Mouse (Mus musculus) CH12.LX (cell line): ENCODE results near the gene Xrcc4.

Source experiments
- CHD1 ChIP-seq: IDR thresholded peaks from 2 replicates; pipeline ENCODE4 v1.6.1; 2012; ENCODE audit warnings: low read depth, low read length, improper control_type of control experiment, inconsistent platforms
- CTCF ChIP-seq, 2 experiments: IDR thresholded peaks in 1 of 2; conservative IDR thresholded peaks in 1 of 2; 2 replicates each; pipeline ENCODE4 v1.5.1; 2011 to 2012; ENCODE audit warnings: low read depth in 2 of 2, low read length in 2 of 2, improper control_type of control experiment in 1 of 2, inconsistent platforms in 1 of 2, mild to moderate bottlenecking in 1 of 2, moderate library complexity in 1 of 2
- ELF1 ChIP-seq: IDR thresholded peaks from 2 replicates; pipeline ENCODE4 v1.6.1; 2014; ENCODE audit warnings: low read depth, mild to moderate bottlenecking, inconsistent platforms, low read length, improper control_type of control experiment
- EP300 ChIP-seq: IDR thresholded peaks from 2 replicates; pipeline ENCODE4 v1.6.1; 2011; ENCODE audit warnings: low read length, improper control_type of control experiment
- ETS1 ChIP-seq: conservative IDR thresholded peaks from 2 replicates; pipeline ENCODE4 v1.6.1; 2012; ENCODE audit warnings: low read depth, mild to moderate bottlenecking, inconsistent platforms, low read length, improper control_type of control experiment, moderate library complexity
- JUN ChIP-seq: IDR thresholded peaks from 2 replicates; pipeline ENCODE4 v1.6.1; 2011; ENCODE audit warnings: low read depth, mild to moderate bottlenecking, low read length, improper control_type of control experiment, moderate library complexity; ENCODE audit not compliant: insufficient read depth
- MAX ChIP-seq: IDR thresholded peaks from 2 replicates; pipeline ENCODE4 v1.6.1; 2011; ENCODE audit warnings: low read length, improper control_type of control experiment
- MYC ChIP-seq: IDR thresholded peaks from 2 replicates; pipeline ENCODE4 v1.6.1; 2011; ENCODE audit warnings: low read depth, mild to moderate bottlenecking, improper control_type of control experiment, low read length
- NELFE ChIP-seq: IDR thresholded peaks from 2 replicates; pipeline ENCODE4 v1.6.1; 2011; ENCODE audit warnings: low read depth, low read length, improper control_type of control experiment
- NRF1 ChIP-seq: IDR thresholded peaks from 2 replicates; pipeline ENCODE4 v1.6.1; 2014; ENCODE audit warnings: low read depth, mild to moderate bottlenecking, inconsistent platforms, low read length, improper control_type of control experiment, moderate library complexity
- TBP ChIP-seq: conservative IDR thresholded peaks from 2 replicates; pipeline ENCODE4 v1.6.1; 2011; ENCODE audit warnings: low read depth, low read length, improper control_type of control experiment
- ZMIZ1 ChIP-seq: IDR thresholded peaks from 2 replicates; pipeline ENCODE4 v1.6.1; 2012; ENCODE audit warnings: low read depth, mild to moderate bottlenecking, inconsistent platforms, low read length, improper control_type of control experiment

DNA sequence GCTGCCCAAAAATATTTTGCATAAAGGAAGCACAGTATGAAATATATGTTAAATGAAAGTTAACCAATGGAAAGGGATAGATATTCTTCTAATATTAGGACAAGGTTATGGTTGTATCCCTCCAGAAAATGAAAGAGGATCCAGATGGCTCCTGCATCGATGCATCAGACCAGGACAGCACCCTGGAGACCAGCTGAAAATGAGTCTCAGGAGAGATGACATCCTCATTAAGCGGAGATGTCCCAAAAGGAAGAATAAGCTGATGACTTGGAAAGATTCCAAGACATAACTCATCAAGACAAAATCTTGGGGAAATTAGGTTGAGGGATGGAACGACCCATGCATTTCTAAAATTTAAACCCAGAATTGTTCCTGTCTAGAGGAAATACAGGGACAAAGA, 37.0 kb downstream of the Xrcc4 start:
- TF ChIP-seq ZMIZ1 (no peak), CTCF (conservative IDR thresholded peaks at IDR 0.05 in 1 of 2, IDR thresholded peaks at IDR 0.05 in 1 of 2; ENCODE audit: low read depth in 2 of 2, low read length in 2 of 2) (no peak), ETS1 (no peak), ELF1 (no peak), MAX (no peak), EP300 (no peak), MYC (no peak), JUN (no peak), TBP (no peak), CHD1 (no peak), NELFE (no peak), NRF1 (no peak)
